Mouse (Mus musculus): ENCODE data around the gene Abhd17c. TPM values are rescaled to one million over a fixed set of nuclear protein-coding genes. Genes with fewer than 3 reads are reported as not detected.

The Abhd17c gene
- polyA plus RNA-seq, 1 experiment = 33.9 TPM

DNA sequence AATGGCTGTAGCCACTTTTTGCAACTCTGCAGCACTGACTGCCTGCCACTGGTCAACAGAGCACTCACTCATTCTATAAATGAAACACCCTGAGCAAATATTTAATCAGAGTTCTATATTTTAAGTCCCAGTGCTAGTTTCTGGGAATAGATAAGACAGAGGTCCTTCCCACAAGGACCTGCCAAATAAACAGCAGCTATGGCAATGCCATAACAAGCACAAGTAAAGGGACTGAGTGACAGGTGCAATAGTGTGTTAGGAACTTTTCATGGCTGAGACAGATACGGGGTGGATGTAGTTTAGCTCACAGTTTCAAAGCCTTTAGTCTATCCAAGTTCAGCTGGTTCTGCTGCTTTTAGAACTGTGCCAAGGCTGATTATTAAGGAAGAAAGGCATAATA is 3.9 kb downstream of the Abhd17c start:
- DNase-seq (ENCODE audit: low read depth in 1 of 2, low spot score in 2 of 2) = no peak
- Histone ChIP-seq H3K27ac (ENCODE audit: insufficient read depth, low read length) (no peak overlapping the region), H3K4me3 (ENCODE audit: extremely low read depth, insufficient read depth, insufficient read length) (no peak overlapping the region), H3K27me3 (ENCODE audit: control insufficient read depth, insufficient read depth, low read length) (peaks cover 1% of the 10 kb centered on the region; the same call in 1 of the 2 replicates), H3K36me3 (ENCODE audit: control insufficient read depth, insufficient read depth, low read length) (no peaks in the 10 kb centered on the region), H3K4me1 (ENCODE audit: control insufficient read depth, insufficient read depth, insufficient read length) (peaks cover 6% of the 10 kb centered on the region; the same call in 1 of the 2 replicates)
- WGBS = 94% methylated on average over 1 of the region's 1 CpGs
- TF ChIP-seq POLR2A (IDR thresholded peaks at IDR 0.05; ENCODE audit: low read depth, low read length) (no peak), CTCF (IDR thresholded peaks at IDR 0.05; ENCODE audit: extremely low read depth, insufficient read depth, insufficient read length, insufficient replicate concordance) (no peak)

DNA sequence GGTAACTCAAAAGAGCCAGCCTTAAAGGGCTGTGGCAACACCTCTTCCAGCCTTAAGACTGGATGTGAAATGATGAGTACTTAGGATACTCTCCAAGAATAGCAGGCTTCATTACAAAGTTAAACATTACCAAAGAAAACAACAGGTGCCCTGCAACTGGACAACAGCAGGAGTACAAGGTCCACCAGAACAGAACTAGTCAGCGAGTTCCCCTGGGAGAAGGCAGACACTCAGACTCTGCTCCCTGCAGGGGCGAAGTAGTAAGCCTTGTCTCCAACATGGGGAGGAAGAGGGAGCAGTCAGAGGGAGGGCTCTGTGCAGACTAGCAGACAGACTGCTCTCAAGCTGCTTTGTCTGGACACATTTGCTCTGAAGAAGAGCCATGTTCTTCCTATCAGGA is 6.1 kb downstream of the Abhd17c start:
- Histone ChIP-seq H3K27ac (ENCODE audit: insufficient read depth, low read length) (no peak overlapping the region), H3K36me3 (ENCODE audit: control insufficient read depth, insufficient read depth, low read length) (no peaks in the 10 kb centered on the region), H3K4me3 (ENCODE audit: extremely low read depth, insufficient read depth, insufficient read length) (no peak overlapping the region), H3K4me1 (ENCODE audit: control insufficient read depth, insufficient read depth, insufficient read length) (peaks cover 4% of the 10 kb centered on the region; the same call in 1 of the 2 replicates), H3K27me3 (ENCODE audit: control insufficient read depth, insufficient read depth, low read length) (no peaks in the 10 kb centered on the region)
- 82% methylated on average over 2 of the region's 2 CpGs for WGBS
- no peak for DNase-seq (ENCODE audit: low read depth in 1 of 2, low spot score in 2 of 2)
- TF ChIP-seq CTCF (IDR thresholded peaks at IDR 0.05; ENCODE audit: extremely low read depth, insufficient read depth, insufficient read length, insufficient replicate concordance) (no peak), POLR2A (IDR thresholded peaks at IDR 0.05; ENCODE audit: low read depth, low read length) (no peak)

DNA sequence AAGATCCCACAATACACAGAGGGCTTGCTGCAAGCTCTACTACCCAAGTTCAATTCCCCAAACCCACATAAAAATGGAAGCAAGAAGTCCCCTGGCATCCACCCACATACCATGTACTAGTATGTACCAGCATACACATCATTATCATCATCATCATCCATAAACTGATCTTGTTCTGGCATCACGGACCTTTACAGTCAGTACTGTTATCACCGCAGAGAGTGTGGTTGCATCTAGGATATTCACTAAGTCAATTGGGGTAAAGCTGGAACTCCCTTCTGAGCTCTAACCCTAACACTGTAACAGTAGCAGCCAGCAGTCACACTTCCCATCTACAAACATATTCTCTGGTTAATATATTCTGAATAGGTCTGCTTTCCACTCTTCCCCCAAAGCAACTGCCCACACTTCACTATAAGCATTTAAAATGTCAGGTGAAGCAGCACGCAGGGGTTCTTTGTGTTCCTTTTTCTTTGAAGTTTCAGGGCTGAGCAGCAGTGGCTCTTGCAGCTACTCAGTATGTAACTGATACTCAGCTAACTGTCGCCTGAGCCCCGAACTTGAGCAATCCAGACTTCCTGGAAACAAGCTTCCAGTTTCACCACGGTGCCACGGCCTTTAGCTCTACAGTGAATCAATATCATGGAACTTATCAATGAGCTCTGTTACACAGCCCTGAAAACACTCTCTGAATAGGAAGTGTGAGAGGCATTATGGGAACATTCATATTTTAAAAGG is 8.8 kb downstream of the Abhd17c start:
- TF ChIP-seq CTCF (IDR thresholded peaks at IDR 0.05; ENCODE audit: extremely low read depth, insufficient read depth, insufficient read length, insufficient replicate concordance) (no peak), POLR2A (IDR thresholded peaks at IDR 0.05; ENCODE audit: low read depth, low read length) (no peak)
- Histone ChIP-seq H3K4me1 (ENCODE audit: control insufficient read depth, insufficient read depth, insufficient read length) (peaks cover 6% of the 10 kb centered on the region; the same call in 1 of the 2 replicates), H3K27ac (ENCODE audit: insufficient read depth, low read length) (no peak overlapping the region), H3K4me3 (ENCODE audit: extremely low read depth, insufficient read depth, insufficient read length) (no peak overlapping the region), H3K27me3 (ENCODE audit: control insufficient read depth, insufficient read depth, low read length) (no peaks in the 10 kb centered on the region), H3K36me3 (ENCODE audit: control insufficient read depth, insufficient read depth, low read length) (no peaks in the 10 kb centered on the region)
- WGBS = 32% methylated on average over 7 of the region's 7 CpGs
- DNase-seq (ENCODE audit: low read depth in 1 of 2, low spot score in 2 of 2) = no peak

DNA sequence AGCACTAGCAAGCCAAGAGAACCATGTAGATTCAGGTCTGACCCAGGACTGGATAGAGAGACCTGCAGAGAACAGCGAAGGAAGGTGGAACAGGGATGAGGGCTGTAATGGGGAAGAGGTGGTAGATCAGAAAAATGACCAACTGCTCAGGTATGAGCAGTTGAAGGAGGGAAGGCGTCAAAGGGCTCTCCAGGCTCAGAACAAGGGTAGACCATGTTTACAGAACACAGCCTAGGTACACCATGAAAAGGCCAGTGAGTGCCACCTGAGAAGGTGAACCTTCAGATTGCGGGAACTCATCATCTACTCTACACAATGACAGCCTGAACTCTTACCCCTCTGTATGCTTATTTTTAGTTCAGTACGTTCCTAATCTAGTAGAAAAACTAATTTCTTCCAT is 9.5 kb downstream of the Abhd17c start:
- 88% methylated on average over 4 of the region's 4 CpGs for WGBS
- Histone ChIP-seq H3K4me1 (ENCODE audit: control insufficient read depth, insufficient read depth, insufficient read length) (peaks cover 6% of the 10 kb centered on the region; the same call in 1 of the 2 replicates), H3K27me3 (ENCODE audit: control insufficient read depth, insufficient read depth, low read length) (no peaks in the 10 kb centered on the region), H3K4me3 (ENCODE audit: extremely low read depth, insufficient read depth, insufficient read length) (no peak overlapping the region), H3K36me3 (ENCODE audit: control insufficient read depth, insufficient read depth, low read length) (no peaks in the 10 kb centered on the region), H3K27ac (ENCODE audit: insufficient read depth, low read length) (no peak overlapping the region)
- no peak for TF ChIP-seq CTCF (IDR thresholded peaks at IDR 0.05; ENCODE audit: extremely low read depth, insufficient read depth, insufficient read length, insufficient replicate concordance)
- no peak for TF ChIP-seq POLR2A (IDR thresholded peaks at IDR 0.05; ENCODE audit: low read depth, low read length)
- DNase-seq (ENCODE audit: low read depth in 1 of 2, low spot score in 2 of 2) = no peak

DNA sequence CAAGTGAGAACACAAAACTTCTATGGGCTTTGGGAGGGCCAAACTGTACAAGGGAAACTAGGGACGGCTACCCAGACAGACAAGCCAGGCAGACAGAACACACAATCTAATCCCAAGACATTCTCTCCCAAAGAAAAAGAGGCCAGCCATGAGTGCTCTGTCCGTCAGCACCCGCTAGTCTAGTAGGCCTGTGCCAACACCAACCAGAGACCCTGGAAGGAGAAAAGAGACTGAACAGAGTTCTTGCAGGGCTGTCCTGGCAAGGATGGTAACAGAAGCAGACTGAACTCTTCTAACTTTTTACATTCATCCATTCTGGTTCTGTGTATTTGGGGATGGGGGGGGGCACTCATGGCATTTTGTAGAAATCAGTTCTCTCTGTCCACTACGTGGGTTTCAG is 12.1 kb downstream of the Abhd17c start:
- Histone ChIP-seq H3K4me1 (ENCODE audit: control insufficient read depth, insufficient read depth, insufficient read length) (peaks cover 6% of the 10 kb centered on the region; the same call in 1 of the 2 replicates), H3K27ac (ENCODE audit: insufficient read depth, low read length) (no peak overlapping the region), H3K36me3 (ENCODE audit: control insufficient read depth, insufficient read depth, low read length) (no peaks in the 10 kb centered on the region), H3K27me3 (ENCODE audit: control insufficient read depth, insufficient read depth, low read length) (no peaks in the 10 kb centered on the region), H3K4me3 (ENCODE audit: extremely low read depth, insufficient read depth, insufficient read length) (no peak overlapping the region)
- DNase-seq (ENCODE audit: low read depth in 1 of 2, low spot score in 2 of 2) = no peak
- TF ChIP-seq CTCF (IDR thresholded peaks at IDR 0.05; ENCODE audit: extremely low read depth, insufficient read depth, insufficient read length, insufficient replicate concordance) = no peak
- TF ChIP-seq POLR2A (IDR thresholded peaks at IDR 0.05; ENCODE audit: low read depth, low read length) = no peak
- WGBS = 86% methylated on average over 4 of the region's 4 CpGs

DNA sequence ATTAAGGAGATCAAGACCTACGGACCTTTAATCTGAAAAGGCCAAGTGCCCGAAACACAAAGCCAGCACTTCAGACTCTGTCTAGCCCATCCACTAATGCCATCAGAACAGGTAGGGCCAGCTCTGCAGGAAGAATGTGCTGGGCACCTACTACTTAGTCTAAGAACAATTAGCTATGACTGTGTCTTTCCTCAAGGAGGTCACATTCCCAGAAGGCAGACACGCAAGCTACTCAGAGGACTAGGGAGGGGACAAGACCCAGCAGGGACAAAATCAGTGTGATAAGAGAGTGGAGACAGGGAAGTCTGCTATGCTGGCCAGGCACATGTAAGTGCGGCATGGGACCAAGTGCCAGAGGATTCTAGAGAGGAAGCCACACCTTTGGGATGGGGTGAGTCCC is 13.0 kb downstream of the Abhd17c start:
- no peaks in the 10 kb centered on the region for H3K27me3 ChIP-seq (ENCODE audit: control insufficient read depth, insufficient read depth, low read length)
- H3K4me1 ChIP-seq (ENCODE audit: control insufficient read depth, insufficient read depth, insufficient read length) = peaks cover 6% of the 10 kb centered on the region; the same call in 1 of the 2 replicates
- no peak overlapping the region for H3K27ac ChIP-seq (ENCODE audit: insufficient read depth, low read length)
- no peaks in the 10 kb centered on the region for H3K36me3 ChIP-seq (ENCODE audit: control insufficient read depth, insufficient read depth, low read length)
- TF ChIP-seq CTCF (IDR thresholded peaks at IDR 0.05; ENCODE audit: extremely low read depth, insufficient read depth, insufficient read length, insufficient replicate concordance) (no peak), POLR2A (IDR thresholded peaks at IDR 0.05; ENCODE audit: low read depth, low read length) (no peak)
- WGBS = 91% methylated on average over 4 of the region's 4 CpGs
- DNase-seq (ENCODE audit: low read depth in 1 of 2, low spot score in 2 of 2) = no peak
- H3K4me3 ChIP-seq (ENCODE audit: extremely low read depth, insufficient read depth, insufficient read length) = no peak overlapping the region

DNA sequence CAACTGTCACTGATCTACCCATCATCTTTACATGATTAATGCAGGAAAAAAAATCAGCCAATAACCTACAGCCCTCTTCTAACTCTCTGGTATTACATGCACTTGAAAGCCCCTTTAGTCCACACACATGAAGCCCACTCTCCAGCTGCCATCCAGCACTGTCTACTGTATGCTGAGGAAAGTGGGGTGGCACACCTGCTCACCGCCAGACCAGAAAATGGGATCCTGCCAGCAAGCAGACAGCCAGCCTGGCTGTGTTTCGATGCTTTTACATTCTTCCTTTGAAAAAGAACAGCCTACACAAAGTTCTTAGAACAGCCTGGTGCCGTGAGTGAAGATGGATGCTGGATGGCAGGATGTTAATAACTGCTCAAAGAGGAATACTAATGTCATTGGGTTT is 13.9 kb downstream of the Abhd17c start:
- TF ChIP-seq POLR2A (IDR thresholded peaks at IDR 0.05; ENCODE audit: low read depth, low read length) (no peak), CTCF (IDR thresholded peaks at IDR 0.05; ENCODE audit: extremely low read depth, insufficient read depth, insufficient read length, insufficient replicate concordance) (no peak)
- Histone ChIP-seq H3K27ac (ENCODE audit: insufficient read depth, low read length) (no peak overlapping the region), H3K27me3 (ENCODE audit: control insufficient read depth, insufficient read depth, low read length) (no peaks in the 10 kb centered on the region), H3K4me3 (ENCODE audit: extremely low read depth, insufficient read depth, insufficient read length) (no peak overlapping the region), H3K4me1 (ENCODE audit: control insufficient read depth, insufficient read depth, insufficient read length) (peaks cover 2% of the 10 kb centered on the region; the same call in 1 of the 2 replicates), H3K36me3 (ENCODE audit: control insufficient read depth, insufficient read depth, low read length) (no peaks in the 10 kb centered on the region)
- no peak for DNase-seq (ENCODE audit: low read depth in 1 of 2, low spot score in 2 of 2)
- 77% methylated on average over 3 of the region's 3 CpGs for WGBS

Data from spleen, adult 2 months (tissue).